Mouse (Mus musculus): ENCODE results near the gene Fam129a. TPM values are rescaled to one million over a fixed set of nuclear protein-coding genes. Genes with fewer than 3 reads are reported as not detected.

Fam129a gene
- total RNA-seq, 2 experiments from 2014 or later, result 4.8 to 6.1 TPM

DNA sequence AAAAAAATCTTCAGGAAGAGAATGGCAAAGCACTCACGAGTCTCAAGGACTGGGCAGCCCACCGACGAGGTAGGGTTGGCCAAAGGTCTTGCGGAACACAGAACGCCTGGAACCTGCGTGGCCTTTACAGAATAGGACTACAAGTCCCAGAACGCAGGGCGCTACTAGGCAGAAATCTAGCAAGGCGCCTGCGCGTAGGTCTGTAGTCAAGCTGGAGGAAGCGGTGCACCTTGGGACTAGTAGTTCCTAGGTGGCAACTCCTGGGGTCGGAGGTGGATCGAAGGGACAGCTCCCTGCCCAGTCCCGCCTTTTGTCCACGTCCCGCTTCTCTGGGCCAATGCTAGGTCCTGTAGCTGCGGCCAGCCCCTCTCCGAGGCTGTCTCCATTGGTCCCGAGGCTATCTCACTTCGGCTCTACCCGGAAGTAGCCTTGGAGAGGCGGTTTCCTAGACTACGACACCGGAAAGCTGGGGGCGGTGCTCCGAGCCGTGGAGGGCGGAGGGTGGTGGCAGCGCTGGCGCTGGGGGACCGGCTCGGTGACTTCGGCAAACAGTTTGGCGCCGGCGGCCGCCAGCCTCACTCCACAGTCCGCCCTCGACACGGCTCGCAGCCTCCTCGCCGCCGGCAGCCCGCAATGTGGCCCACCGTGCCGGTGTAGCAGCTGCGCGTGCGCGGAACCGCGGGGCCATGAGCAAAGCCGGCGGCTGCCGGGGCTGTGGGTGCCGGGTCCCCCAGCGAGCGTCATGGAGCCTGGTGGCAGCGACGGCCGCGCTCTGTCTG is 184.1 kb downstream of the Fam129a start, which contains the start of gene Edem3:
Gene Edem3, plus strand, starts transcription at position 491 of the 779 bp plus-strand sequence.
- intact Hi-C loops (cut with DNase I), result no loop called here
- peak; percentile 99 for DNase-seq (ENCODE audit: extremely low spot score in 1 of 2, low spot score in 2 of 2)

GRCm38 (mm10) chr1:151755660-151756424 is 184.9 kb downstream of the Fam129a start:
- DNase-seq (ENCODE audit: extremely low spot score in 1 of 2, low spot score in 2 of 2), result peak in 1 of 2 experiments; percentile 32

GRCm38 (mm10) chr1:151756425-151756728 is 185.4 kb downstream of the Fam129a start:
- DNase-seq (ENCODE audit: extremely low spot score in 1 of 2, low spot score in 2 of 2), result no peak
- intact Hi-C loops (cut with DNase I), result no loop called here

More at GRCm38 (mm10) chr1:151755660-151756424, 184.9 kb downstream of the Fam129a start:
- intact Hi-C loops (cut with DNase I), result no loop called here

- DNase-seq (ENCODE audit: extremely low spot score in 1 of 2, low spot score in 2 of 2), result no peak
- intact Hi-C loops (cut with DNase I), result no loop called here
Measured at GRCm38 (mm10) chr1:151758301-151758700, 187.3 kb downstream of the Fam129a start.

GRCm38 (mm10) chr1:151758991-151759390 is 188.0 kb downstream of the Fam129a start:
- intact Hi-C loops (cut with DNase I), result no loop called here

DNA sequence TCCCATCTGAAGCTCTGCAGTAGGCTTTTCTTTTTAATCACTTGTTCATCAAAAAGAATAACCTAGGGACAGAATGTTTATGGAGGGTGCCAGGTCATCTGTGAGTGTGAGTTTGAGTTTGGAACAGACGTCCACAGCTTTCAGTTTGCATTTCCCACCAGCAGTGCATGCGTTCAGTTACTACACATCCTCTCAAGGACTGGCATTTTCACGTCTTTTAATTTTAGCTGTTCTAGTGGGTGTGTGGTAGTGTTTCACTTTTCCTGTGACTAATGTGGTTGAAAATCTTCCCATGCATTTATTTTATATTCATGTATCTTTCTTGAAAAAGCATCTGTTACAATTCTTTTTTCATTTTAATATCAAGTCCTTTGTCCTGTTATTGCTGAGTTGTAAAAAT is 193.2 kb downstream of the Fam129a start:
- DNase-seq (ENCODE audit: extremely low spot score in 1 of 2, low spot score in 2 of 2), result no peak
- intact Hi-C loops (cut with DNase I), result no loop called here

More at GRCm38 (mm10) chr1:151758991-151759390, 188.0 kb downstream of the Fam129a start:
- DNase-seq (ENCODE audit: extremely low spot score in 1 of 2, low spot score in 2 of 2), result no peak

GRCm38 (mm10) chr1:151766166-151766565 is 195.2 kb downstream of the Fam129a start:
- intact Hi-C loops (cut with DNase I), result no loop called here
- DNase-seq (ENCODE audit: extremely low spot score in 1 of 2, low spot score in 2 of 2), result no peak

- intact Hi-C loops (cut with DNase I), result no loop called here
- DNase-seq (ENCODE audit: extremely low spot score in 1 of 2, low spot score in 2 of 2), result no peak
Measured at GRCm38 (mm10) chr1:151766976-151767654, 196.1 kb downstream of the Fam129a start.

GRCm38 (mm10) chr1:151769200-151769913 is 198.4 kb downstream of the Fam129a start:
- intact Hi-C loops (cut with DNase I), result no loop called here
- DNase-seq (ENCODE audit: extremely low spot score in 1 of 2, low spot score in 2 of 2), result no peak

Other genes with a start within 250 kb of the Fam129a start
- 100 to 1,000 TPM; 152 to 153 TPM for gene Ivns1abp, start 226.7 kb upstream of the Fam129a start, total RNA-seq (2021)
- 1 to 10 TPM; 7.6 to 9.6 TPM for gene Swt1, start 142.7 kb upstream of the Fam129a start, total RNA-seq (2021)
- 10 to 100 TPM; 22.4 to 24.8 TPM for gene Trmt1l, start 142.6 kb upstream of the Fam129a start, total RNA-seq (2021)
- 10 to 100 TPM; 39.8 to 41.9 TPM for gene Rnf2, start 70.2 kb upstream of the Fam129a start, total RNA-seq (2021)
- 10 to 100 TPM; 41.7 to 43.1 TPM for gene Edem3, start 184.2 kb downstream of the Fam129a start, total RNA-seq (2021)